Mouse (Mus musculus) cerebellum, adult 9-10 months (tissue): Measurements from ENCODE around the gene Gdpgp1.

Source experiments
- DNase-seq: peaks from one replicate; pipeline ENCODE4 v3.0.0; 2022

Gene Gdpgp1

DNA sequence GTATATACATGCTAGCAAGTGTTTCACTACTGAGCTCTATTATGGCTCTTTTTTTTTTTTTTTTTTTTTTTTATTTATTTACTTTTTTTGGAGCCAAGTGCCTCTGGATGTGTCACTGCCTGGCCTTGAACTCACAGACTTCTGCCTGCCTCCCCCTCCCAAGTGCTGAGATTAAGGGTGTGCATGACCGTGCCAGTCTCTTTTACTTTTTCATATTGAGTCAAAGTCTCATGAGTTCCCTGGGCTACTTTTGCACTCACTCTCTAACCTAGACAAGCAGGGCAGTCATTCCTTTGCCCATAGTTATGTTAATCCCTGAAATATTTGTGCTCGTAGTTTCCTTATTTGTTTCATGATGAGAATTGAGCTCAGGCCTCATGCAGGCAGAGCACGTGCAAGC, 49.0 kb downstream of the Gdpgp1 start:
- DNase-seq, result no peak

DNA sequence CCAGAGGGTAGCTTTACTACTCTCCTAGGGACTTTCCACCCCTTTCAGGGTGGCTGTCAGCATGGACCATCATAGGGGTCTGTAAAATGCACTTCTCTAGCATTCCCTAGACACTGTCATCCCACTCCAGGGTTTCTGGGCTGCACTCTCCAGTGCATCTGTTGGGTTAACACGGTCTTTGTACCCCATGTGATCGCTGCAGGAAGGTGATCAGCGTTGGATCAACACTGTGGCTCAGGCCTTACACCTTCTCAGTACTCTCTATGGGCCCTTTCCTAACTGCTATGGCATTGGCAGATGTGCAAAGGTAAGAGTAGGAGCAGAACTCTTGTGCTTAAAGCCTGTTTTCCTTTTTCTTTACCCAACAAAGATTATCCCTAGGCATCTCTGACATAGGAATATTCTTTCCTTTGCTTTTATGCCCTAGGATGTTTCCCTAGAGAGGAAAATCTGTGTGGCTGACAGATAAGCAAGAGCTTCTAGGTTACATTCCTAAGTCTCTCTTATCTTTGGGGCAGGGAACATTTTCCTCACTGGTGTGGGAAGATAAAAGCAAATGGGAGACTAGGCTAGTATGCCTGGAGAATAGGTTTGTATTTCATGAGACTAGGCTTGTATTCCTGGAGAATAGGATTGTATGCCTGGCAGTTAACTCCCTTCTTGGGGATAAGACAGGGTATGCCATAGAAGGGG, 50.7 kb downstream of the Gdpgp1 start:
- DNase-seq, result no peak

DNA sequence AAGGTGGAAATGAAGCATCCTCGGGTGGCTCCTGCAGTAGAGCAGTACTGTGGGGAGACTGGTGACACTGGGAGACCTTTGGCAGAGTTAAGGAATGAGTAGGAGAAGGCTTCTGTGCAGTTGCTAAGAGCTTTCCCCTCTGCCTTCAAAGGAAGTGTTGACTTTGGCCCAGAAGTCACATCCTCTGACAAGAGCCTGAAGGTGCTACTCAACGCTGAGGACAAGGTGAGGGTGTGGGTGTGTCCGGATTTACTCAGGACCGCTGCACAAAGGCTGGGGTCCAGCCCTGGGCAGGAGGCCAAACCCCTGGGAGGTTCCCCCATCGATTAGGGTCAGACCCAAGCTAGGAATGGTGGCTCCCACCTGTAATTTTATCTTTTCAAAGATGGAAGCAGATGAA, 51.7 kb downstream of the Gdpgp1 start:
- DNase-seq, result no peak

DNA sequence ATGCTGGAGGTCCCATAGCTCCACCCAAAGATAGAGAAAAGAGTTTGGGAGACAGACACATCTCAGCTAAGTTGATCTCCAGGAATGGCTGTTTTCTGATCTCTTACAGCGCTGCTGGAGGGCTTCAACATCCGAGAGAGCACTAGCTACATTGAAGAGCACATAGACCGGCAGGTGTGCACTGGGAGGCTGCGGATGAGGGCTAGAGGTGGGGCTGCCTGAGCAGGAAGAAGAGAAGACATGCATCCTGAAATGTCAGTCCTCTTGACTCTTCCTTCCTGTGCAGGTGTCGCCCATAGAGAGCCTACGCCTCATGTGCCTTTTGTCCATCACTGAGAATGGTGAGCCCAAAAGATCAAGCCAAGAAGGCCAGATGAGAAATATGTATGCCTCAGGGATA, 53.1 kb downstream of the Gdpgp1 start:
- no peak for DNase-seq

DNA sequence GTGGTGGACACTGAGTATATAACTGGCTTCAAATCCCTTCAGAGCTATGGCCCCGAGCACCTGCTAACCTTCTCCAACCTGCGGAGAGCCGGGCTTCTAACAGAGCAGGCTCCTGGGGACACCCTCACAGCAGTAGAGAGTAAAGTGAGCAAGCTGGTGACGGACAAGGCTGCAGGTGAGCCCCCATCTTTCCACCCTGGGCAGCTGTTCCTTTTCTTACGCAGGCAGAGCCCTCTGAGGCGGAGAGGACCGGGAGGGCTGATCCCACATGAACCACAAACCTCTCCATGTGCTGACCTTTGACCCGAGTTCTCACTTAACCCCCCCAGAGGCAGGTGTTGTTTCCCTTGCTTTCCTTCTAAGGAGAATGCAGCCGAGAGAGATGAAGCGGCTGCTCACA, 55.1 kb downstream of the Gdpgp1 start:
- DNase-seq, result no peak
